Mouse (Mus musculus): Measurements from ENCODE around the gene Arhgef25. TPM values are rescaled to one million over a fixed set of nuclear protein-coding genes. Genes with fewer than 3 reads are reported as not detected.

Arhgef25 gene
- 71.3 and 77.0 TPM in 2 replicates for polyA plus RNA-seq (2015; fragmentation: Nextera tagmentation; extraction: Ambion mirVana)

DNA sequence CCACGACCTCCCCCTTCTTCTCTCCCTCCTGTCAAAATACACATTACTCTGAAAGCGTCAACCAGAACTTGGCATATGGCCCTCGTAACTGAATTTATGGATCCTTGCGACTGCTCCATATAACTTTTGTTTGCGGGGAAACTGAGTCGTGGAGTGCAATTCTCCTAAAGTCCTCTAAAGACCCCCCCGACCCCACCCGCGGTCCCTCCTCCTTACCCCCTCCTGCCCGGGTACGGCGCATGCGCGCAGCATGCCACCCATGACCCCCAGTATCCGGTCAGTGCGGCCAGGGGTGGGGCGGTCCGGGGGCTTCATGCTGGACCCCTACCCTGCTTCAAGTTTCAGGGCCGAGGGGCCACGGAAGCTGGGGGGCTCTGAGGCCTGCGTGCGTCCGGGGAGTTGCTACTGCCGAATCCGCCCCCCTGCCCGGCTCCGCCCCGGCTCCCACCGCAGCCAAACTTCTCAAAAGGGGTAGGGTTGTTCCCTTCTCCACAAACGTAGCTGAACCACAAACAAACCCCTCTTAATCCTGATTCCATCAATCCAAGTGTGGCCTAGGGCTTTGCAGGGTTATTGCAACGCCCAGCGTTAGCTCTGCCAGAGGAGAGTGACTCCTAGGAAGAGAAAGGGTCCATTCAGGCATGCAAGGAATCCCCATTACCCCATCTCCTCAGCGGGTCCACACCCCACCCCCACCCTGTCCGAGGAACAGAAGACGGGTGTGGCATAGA is at the start of gene Arhgef25:
TSS of gene Arhgef25 (minus strand) at position 433 of the 731 bp plus-strand sequence.
- H3K4me2 ChIP-seq (ENCODE audit: low read depth, low read length), result peak within 1 kb of the TSS; percentile 90

DNA sequence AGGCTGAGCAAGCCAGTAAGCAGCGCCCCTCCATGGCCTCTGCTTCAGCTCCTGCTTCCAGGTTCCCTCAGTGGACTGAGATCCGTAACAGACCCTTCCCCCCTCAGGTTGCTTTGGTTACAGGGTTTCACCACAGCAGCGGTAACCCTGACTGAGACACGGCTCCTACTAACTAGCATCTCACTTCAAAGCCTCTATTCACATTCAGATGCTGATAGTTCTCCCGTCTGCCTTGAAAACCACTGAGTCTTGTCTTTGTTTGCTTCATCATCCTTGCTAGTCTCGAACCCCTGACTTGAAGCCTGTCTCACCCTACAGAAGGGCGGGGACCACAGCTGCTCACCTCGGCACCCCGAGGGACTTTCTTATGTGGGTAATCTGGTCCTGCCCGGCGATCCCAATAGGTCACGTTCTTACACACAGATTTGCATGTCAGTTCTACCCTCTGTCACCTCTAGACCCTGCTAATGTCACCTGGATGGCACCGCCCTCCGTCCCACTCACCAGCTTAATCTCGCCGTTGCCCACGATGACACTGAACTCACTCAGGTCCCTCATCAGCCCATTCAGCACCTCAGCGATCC is 48.5 kb upstream of the Arhgef25 start:
- no peaks in the 10 kb centered on the region for H3K9me3 ChIP-seq (replicated peaks; ENCODE audit: control insufficient read depth, low read length)
- H3K27ac ChIP-seq (ENCODE audit: low read length), result no peak overlapping the region
- H3K9ac ChIP-seq (ENCODE audit: low read length), result no peak overlapping the region
- no peak overlapping the region for H3K4me3 ChIP-seq (replicated peaks; ENCODE audit: low read length)
- no peak for ATAC-seq (ENCODE audit: insufficient read depth, low FRiP score)
- WGBS, result 65% methylated on average over 18 of the region's 18 CpGs
- no peaks in the 10 kb centered on the region for H3K36me3 ChIP-seq (ENCODE audit: control insufficient read depth, insufficient read depth, low read length)
- no peak overlapping the region for H3K4me2 ChIP-seq (ENCODE audit: low read depth, low read length)
- no peaks in the 10 kb centered on the region for H3K27me3 ChIP-seq (ENCODE audit: control insufficient read depth, insufficient read depth, low read length)
- no peaks in the 10 kb centered on the region for H3K4me1 ChIP-seq (ENCODE audit: control insufficient read depth, insufficient read depth, low read length)

More for the DNA sequence above, at the start of gene Arhgef25:
- WGBS, result 3% methylated on average over 35 of the region's 35 CpGs
- H3K9me3 ChIP-seq (replicated peaks; ENCODE audit: control insufficient read depth, low read length), result 0 out of 2 replicates have a peak, but pooled peaks cover 3% of the 10 kb centered on the region
- H3K27ac ChIP-seq (ENCODE audit: low read length), result peak within 1 kb of the TSS; percentile 96
- H3K4me1 ChIP-seq (ENCODE audit: control insufficient read depth, insufficient read depth, low read length), result peaks cover 29% of the 10 kb centered on the region
- peaks cover 8% of the 10 kb centered on the region; the same call in 1 of the 2 replicates for H3K36me3 ChIP-seq (ENCODE audit: control insufficient read depth, insufficient read depth, low read length)
- H3K4me3 ChIP-seq (replicated peaks; ENCODE audit: low read length), result peak within 1 kb of the TSS; percentile 62
- peak within 1 kb of the TSS; percentile 82 for H3K9ac ChIP-seq (ENCODE audit: low read length)
- no peaks in the 10 kb centered on the region for H3K27me3 ChIP-seq (ENCODE audit: control insufficient read depth, insufficient read depth, low read length)
- peak; percentile 71 for ATAC-seq (ENCODE audit: insufficient read depth, low FRiP score)

DNA sequence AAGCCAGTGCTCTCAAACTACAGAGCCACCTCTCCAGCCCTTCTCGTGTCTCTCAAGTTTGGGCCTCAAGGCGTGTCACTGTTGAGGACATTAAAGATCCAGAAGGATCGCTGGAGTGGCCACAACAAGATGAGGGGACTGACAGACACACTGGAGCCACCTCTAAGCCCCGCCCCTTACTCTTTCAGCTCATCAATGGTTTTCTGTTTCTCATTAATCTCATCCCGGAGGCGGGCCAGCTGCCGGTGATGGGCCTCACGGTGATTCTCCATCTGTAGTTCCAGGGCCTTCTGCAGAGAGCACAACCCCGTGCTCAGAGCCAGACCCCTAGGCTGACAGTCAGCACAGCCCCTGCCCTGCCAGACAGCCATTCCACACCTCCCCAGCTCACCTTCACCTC is 46.7 kb upstream of the Arhgef25 start:
- no peak overlapping the region for H3K27ac ChIP-seq (ENCODE audit: low read length)
- no peaks in the 10 kb centered on the region for H3K4me1 ChIP-seq (ENCODE audit: control insufficient read depth, insufficient read depth, low read length)
- H3K9ac ChIP-seq (ENCODE audit: low read length), result no peak overlapping the region
- H3K27me3 ChIP-seq (ENCODE audit: control insufficient read depth, insufficient read depth, low read length), result no peaks in the 10 kb centered on the region
- 53% methylated on average over 9 of the region's 9 CpGs for WGBS
- no peak overlapping the region for H3K4me3 ChIP-seq (replicated peaks; ENCODE audit: low read length)
- no peaks in the 10 kb centered on the region for H3K36me3 ChIP-seq (ENCODE audit: control insufficient read depth, insufficient read depth, low read length)
- H3K4me2 ChIP-seq (ENCODE audit: low read depth, low read length), result no peak overlapping the region
- no peaks in the 10 kb centered on the region for H3K9me3 ChIP-seq (replicated peaks; ENCODE audit: control insufficient read depth, low read length)
- ATAC-seq (ENCODE audit: insufficient read depth, low FRiP score), result no peak

DNA sequence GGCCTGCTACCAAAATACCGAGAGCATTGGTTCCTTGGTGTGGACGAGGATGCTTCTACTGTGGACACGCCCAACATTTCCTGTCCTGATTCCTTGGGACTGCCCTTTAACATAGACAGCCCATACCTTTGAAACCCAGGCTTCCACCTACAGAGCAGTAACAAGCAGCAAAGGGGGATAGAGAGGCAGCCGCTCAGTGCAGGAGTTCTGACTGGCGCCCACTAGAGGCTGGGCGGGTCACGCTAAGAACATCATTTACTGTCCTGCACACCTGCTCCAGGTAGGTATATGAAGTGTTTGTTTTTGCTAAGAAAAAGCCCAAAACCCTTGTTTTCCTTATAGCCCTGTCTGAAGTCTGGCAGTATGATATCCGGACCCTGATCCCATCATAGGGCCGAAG is 43.3 kb upstream of the Arhgef25 start:
- 77% methylated on average over 9 of the region's 9 CpGs for WGBS
- Histone ChIP-seq H3K36me3 (ENCODE audit: control insufficient read depth, insufficient read depth, low read length) (no peaks in the 10 kb centered on the region), H3K4me1 (ENCODE audit: control insufficient read depth, insufficient read depth, low read length) (0 out of 2 replicates have a peak, but pooled peaks cover 6% of the 10 kb centered on the region)

DNA sequence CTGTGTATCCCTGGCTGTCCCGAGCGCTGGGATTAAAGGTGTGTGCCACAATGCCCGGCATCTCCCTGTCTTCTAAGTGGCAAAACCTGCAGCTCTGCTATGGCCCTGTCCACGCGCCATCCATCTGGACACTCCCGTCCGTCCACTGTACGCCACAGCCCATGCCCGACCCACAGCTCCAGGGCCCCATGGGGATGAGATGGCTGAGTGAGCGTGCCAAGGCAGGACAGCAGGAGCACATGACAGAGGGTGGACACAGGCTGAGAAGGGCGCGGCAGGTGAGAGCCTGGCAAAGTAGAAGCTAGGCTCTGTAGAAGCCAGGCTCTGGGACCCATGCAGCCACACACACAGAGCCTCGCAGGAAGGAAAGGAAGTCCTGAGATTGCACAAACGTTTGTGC is 41.9 kb upstream of the Arhgef25 start:
- H3K4me3 ChIP-seq (replicated peaks; ENCODE audit: low read length), result no peak overlapping the region
- H3K9me3 ChIP-seq (replicated peaks; ENCODE audit: control insufficient read depth, low read length), result no peaks in the 10 kb centered on the region
- H3K4me2 ChIP-seq (ENCODE audit: low read depth, low read length), result no peak overlapping the region
- no peaks in the 10 kb centered on the region for H3K36me3 ChIP-seq (ENCODE audit: control insufficient read depth, insufficient read depth, low read length)
- H3K27me3 ChIP-seq (ENCODE audit: control insufficient read depth, insufficient read depth, low read length), result no peaks in the 10 kb centered on the region
- H3K9ac ChIP-seq (ENCODE audit: low read length), result no peak overlapping the region
- 0 out of 2 replicates have a peak, but pooled peaks cover 6% of the 10 kb centered on the region for H3K4me1 ChIP-seq (ENCODE audit: control insufficient read depth, insufficient read depth, low read length)
- H3K27ac ChIP-seq (ENCODE audit: low read length), result no peak overlapping the region
- ATAC-seq (ENCODE audit: insufficient read depth, low FRiP score), result no peak
- WGBS, result 79% methylated on average over 14 of the region's 14 CpGs

More for the DNA sequence above, 43.3 kb upstream of the Arhgef25 start:
- H3K4me3 ChIP-seq (replicated peaks; ENCODE audit: low read length), result no peak overlapping the region
- H3K27me3 ChIP-seq (ENCODE audit: control insufficient read depth, insufficient read depth, low read length), result no peaks in the 10 kb centered on the region
- H3K9ac ChIP-seq (ENCODE audit: low read length), result no peak overlapping the region
- ATAC-seq (ENCODE audit: insufficient read depth, low FRiP score), result no peak
- H3K27ac ChIP-seq (ENCODE audit: low read length), result no peak overlapping the region
- H3K4me2 ChIP-seq (ENCODE audit: low read depth, low read length), result no peak overlapping the region
- no peaks in the 10 kb centered on the region for H3K9me3 ChIP-seq (replicated peaks; ENCODE audit: control insufficient read depth, low read length)

DNA sequence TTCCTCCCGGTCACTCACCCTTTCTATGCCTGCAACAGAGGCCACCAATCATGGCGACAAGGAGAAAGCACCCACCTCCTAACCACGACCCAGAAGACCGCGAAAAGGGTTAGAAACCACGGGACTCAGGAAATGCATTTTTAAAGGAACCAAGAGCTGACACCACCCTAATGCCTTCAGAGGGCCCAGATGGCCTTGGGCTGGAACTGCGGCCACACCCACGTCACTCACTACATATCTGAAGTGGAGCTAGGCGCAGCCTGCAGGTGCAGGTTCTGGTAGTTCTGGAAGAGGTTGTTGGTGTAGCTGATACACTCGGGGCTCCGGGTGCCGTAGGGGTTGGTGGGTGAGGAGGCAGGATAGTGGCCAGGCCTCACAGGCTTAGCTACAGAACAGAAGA is 40.8 kb upstream of the Arhgef25 start:
- no peaks in the 10 kb centered on the region for H3K9me3 ChIP-seq (replicated peaks; ENCODE audit: control insufficient read depth, low read length)
- ATAC-seq (ENCODE audit: insufficient read depth, low FRiP score), result no peak
- WGBS, result 73% methylated on average over 12 of the region's 12 CpGs

DNA sequence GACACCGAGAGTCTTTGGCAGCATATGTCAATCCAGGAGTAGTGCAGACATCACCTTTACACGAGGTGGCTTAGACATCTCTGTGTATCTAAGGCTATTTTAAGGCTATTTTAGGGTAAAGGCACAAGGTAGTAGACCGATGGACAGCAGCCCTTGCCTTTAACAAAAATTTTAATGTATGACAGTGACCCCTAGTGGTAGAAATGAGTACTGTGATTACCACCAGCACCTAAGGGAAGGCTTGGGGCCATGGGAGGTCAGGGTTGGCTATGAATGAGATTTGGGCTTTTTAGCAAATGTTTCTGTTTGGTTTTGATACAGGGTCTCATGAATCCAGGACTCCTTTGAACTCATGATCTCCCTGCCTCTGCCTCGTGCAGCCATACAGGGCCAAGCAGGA is 39.0 kb upstream of the Arhgef25 start:
- Histone ChIP-seq H3K9ac (ENCODE audit: low read length) (no peak overlapping the region), H3K4me2 (ENCODE audit: low read depth, low read length) (no peak overlapping the region), H3K9me3 (replicated peaks; ENCODE audit: control insufficient read depth, low read length) (no peaks in the 10 kb centered on the region), H3K27ac (ENCODE audit: low read length) (no peak overlapping the region), H3K27me3 (ENCODE audit: control insufficient read depth, insufficient read depth, low read length) (no peaks in the 10 kb centered on the region), H3K36me3 (ENCODE audit: control insufficient read depth, insufficient read depth, low read length) (no peaks in the 10 kb centered on the region), H3K4me3 (replicated peaks; ENCODE audit: low read length) (no peak overlapping the region), H3K4me1 (ENCODE audit: control insufficient read depth, insufficient read depth, low read length) (0 out of 2 replicates have a peak, but pooled peaks cover 6% of the 10 kb centered on the region)
- 20% methylated on average over 4 of the region's 4 CpGs for WGBS
- ATAC-seq (ENCODE audit: insufficient read depth, low FRiP score), result no peak; the same call in 1 of the 2 replicates

More for the DNA sequence above, 40.8 kb upstream of the Arhgef25 start:
- Histone ChIP-seq H3K9ac (ENCODE audit: low read length) (no peak overlapping the region; the same call in 1 of the 2 replicates), H3K4me3 (replicated peaks; ENCODE audit: low read length) (no peak overlapping the region), H3K4me1 (ENCODE audit: control insufficient read depth, insufficient read depth, low read length) (0 out of 2 replicates have a peak, but pooled peaks cover 6% of the 10 kb centered on the region), H3K36me3 (ENCODE audit: control insufficient read depth, insufficient read depth, low read length) (no peaks in the 10 kb centered on the region), H3K27ac (ENCODE audit: low read length) (no peak overlapping the region), H3K27me3 (ENCODE audit: control insufficient read depth, insufficient read depth, low read length) (no peaks in the 10 kb centered on the region), H3K4me2 (ENCODE audit: low read depth, low read length) (no peak overlapping the region)

DNA sequence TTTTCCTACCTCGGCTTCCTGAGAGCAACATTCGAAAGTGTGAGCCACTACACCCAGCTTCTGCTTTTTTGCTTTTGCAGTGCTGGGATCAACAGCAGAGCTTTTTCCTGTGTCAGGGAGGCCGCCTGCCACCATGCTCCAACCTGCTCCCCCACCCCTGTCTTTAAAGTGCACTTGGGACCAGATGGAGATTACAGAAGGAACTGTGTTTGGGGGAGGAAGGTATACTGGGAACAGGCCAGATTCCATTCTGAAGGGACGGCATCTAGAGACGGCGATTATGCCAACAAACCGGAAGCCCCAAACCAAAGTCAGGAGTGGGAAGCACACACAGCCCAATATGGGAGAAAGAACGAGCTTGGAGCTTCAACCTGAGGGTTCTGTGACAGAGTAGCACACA is 37.3 kb upstream of the Arhgef25 start:
- no peak overlapping the region for H3K4me3 ChIP-seq (replicated peaks; ENCODE audit: low read length)
- no peaks in the 10 kb centered on the region for H3K27me3 ChIP-seq (ENCODE audit: control insufficient read depth, insufficient read depth, low read length)
- H3K27ac ChIP-seq (ENCODE audit: low read length), result no peak overlapping the region
- H3K9ac ChIP-seq (ENCODE audit: low read length), result no peak overlapping the region
- H3K9me3 ChIP-seq (replicated peaks; ENCODE audit: control insufficient read depth, low read length), result no peaks in the 10 kb centered on the region
- H3K36me3 ChIP-seq (ENCODE audit: control insufficient read depth, insufficient read depth, low read length), result no peaks in the 10 kb centered on the region
- H3K4me1 ChIP-seq (ENCODE audit: control insufficient read depth, insufficient read depth, low read length), result 0 out of 2 replicates have a peak, but pooled peaks cover 6% of the 10 kb centered on the region
- ATAC-seq (ENCODE audit: insufficient read depth, low FRiP score), result no peak
- no peak overlapping the region for H3K4me2 ChIP-seq (ENCODE audit: low read depth, low read length)
- 82% methylated on average over 8 of the region's 8 CpGs for WGBS

DNA sequence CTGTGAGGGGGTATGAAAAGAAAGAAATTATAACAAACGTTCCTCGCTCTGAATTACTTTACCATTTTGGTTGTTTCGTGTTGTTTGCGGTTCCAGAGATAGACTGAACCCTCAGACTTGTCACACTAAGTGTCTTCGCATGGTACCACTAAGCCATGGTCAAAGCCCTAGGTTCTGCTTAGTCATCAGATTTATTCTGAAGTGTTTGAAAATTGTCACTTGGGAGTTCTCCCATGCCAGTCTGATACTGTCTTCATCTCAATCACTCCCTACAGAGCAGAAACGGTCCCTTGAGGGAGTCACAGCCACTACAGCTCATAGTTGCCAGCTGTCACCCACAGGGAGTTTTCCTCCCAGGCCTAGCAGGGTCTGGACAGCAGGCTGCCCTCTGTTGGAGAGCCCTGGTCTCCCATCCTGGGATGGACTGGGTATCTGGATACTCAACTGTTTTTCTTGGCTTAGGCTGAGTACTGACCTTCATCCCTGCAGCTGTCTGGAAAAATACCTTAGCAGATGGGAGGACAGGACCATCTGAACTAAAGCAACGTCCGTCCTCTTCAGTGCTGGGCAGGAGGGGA is 36.5 kb upstream of the Arhgef25 start:
- no peak for ATAC-seq (ENCODE audit: insufficient read depth, low FRiP score)
- 70% methylated on average over 8 of the region's 8 CpGs for WGBS
- H3K9ac ChIP-seq (ENCODE audit: low read length), result no peak overlapping the region
- no peaks in the 10 kb centered on the region for H3K27me3 ChIP-seq (ENCODE audit: control insufficient read depth, insufficient read depth, low read length)
- H3K9me3 ChIP-seq (replicated peaks; ENCODE audit: control insufficient read depth, low read length), result no peaks in the 10 kb centered on the region
- 0 out of 2 replicates have a peak, but pooled peaks cover 6% of the 10 kb centered on the region for H3K4me1 ChIP-seq (ENCODE audit: control insufficient read depth, insufficient read depth, low read length)
- H3K27ac ChIP-seq (ENCODE audit: low read length), result no peak overlapping the region
- no peaks in the 10 kb centered on the region for H3K36me3 ChIP-seq (ENCODE audit: control insufficient read depth, insufficient read depth, low read length)
- no peak overlapping the region for H3K4me2 ChIP-seq (ENCODE audit: low read depth, low read length)
- H3K4me3 ChIP-seq (replicated peaks; ENCODE audit: low read length), result no peak overlapping the region
